Mouse (Mus musculus): ENCODE data around the gene Ltc4s. TPM values are rescaled to one million over a fixed set of nuclear protein-coding genes. Genes with fewer than 3 reads are reported as not detected.

Gene Ltc4s
- 3.5 and 21.3 TPM in 2 replicates for total RNA-seq (2014; rRNA removed)
- polyA plus RNA-seq (2015; fragmentation: Nextera tagmentation; extraction: Ambion mirVana): 5.3 and 6.0 TPM in 2 replicates

DNA sequence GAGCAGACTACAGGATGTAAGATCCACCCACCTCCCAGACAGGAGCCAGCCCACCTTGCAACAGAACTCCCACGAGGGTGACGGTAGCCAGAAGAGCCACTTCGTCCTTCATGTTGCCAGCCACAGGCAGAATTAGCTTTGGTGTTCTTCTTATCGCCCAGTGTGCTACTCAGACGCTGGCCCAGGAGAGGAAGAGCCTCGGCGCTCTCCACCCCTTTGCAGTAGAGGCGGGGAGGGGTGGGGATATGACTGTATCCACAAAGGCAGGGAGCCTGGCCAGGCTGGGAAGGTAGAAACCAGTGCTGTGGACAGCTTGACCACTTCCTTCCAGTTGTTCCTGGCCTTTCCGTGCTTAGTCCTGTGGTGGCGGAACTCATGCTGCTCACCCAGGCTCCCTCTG, at the start of gene Ltc4s:
TSS of gene Ltc4s (minus strand) at position 293 of the 400 bp plus-strand sequence.
- DNase-seq (ENCODE audit: low spot score): no peak
- no peak for TF ChIP-seq CTCF (IDR thresholded peaks at IDR 0.05)
- H3K36me3 ChIP-seq (ENCODE audit: insufficient read depth, low read length): peaks cover 20% of the 10 kb centered on the region
- 62% methylated on average over 10 of the region's 10 CpGs for WGBS
- H3K9me3 ChIP-seq (ENCODE audit: low read length): no peaks in the 10 kb centered on the region
- peak within 1 kb of the TSS; percentile 97 for H3K4me2 ChIP-seq (ENCODE audit: low read depth, low read length, poor library complexity, severe bottlenecking)
- H3K27ac ChIP-seq (ENCODE audit: low read depth, low read length): no peak within 1 kb of the TSS
- no peak for ATAC-seq (ENCODE audit: low FRiP score)
- H3K4me1 ChIP-seq (ENCODE audit: insufficient read depth, low read length): 0 out of 2 replicates have a peak, but pooled peaks cover 5% of the 10 kb centered on the region
- no peak within 1 kb of the TSS for H3K9ac ChIP-seq (replicated peaks; ENCODE audit: low read length, poor library complexity, severe bottlenecking)
- peak within 1 kb of the TSS; percentile 58 for H3K4me3 ChIP-seq (ENCODE audit: low read depth, low read length)
- H3K27me3 ChIP-seq (ENCODE audit: insufficient read depth, low read length): peaks cover 3% of the 10 kb centered on the region; the same call in 1 of the 2 replicates

DNA sequence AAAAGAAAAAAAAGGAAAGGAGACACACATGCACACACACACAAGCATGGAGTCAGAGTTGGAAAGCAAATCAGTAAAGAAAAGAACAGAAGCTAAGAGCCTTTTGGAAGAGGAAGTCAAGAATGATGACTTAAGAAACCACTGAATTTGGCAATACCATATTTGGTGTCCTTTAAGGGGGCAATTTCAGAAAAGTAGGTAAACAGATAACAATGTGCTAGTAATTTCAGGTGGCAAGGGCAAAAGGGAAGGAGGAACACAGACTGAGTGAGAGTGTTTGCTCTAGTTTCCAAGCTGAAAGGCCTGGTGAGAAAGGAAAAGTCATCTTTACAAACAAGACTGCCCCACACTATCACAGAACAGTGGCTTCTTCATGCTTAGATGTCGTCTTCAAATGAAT, 48.0 kb upstream of the Ltc4s start:
- Histone ChIP-seq H3K9ac (replicated peaks; ENCODE audit: low read length, poor library complexity, severe bottlenecking) (no peak overlapping the region), H3K9me3 (ENCODE audit: low read length) (no peaks in the 10 kb centered on the region), H3K27ac (ENCODE audit: low read depth, low read length) (no peak overlapping the region), H3K4me3 (ENCODE audit: low read depth, low read length) (no peak overlapping the region), H3K4me1 (ENCODE audit: insufficient read depth, low read length) (peaks cover 8% of the 10 kb centered on the region; the same call in 1 of the 2 replicates), H3K4me2 (ENCODE audit: low read depth, low read length, poor library complexity, severe bottlenecking) (no peak overlapping the region), H3K36me3 (ENCODE audit: insufficient read depth, low read length) (no peaks in the 10 kb centered on the region; the same call in 1 of the 2 replicates), H3K27me3 (ENCODE audit: insufficient read depth, low read length) (no peaks in the 10 kb centered on the region)
- no peak for DNase-seq (ENCODE audit: low spot score)
- no peak for TF ChIP-seq CTCF (IDR thresholded peaks at IDR 0.05)
- 81% methylated on average over 1 of the region's 1 CpGs for WGBS
- ATAC-seq (ENCODE audit: low FRiP score): no peak

DNA sequence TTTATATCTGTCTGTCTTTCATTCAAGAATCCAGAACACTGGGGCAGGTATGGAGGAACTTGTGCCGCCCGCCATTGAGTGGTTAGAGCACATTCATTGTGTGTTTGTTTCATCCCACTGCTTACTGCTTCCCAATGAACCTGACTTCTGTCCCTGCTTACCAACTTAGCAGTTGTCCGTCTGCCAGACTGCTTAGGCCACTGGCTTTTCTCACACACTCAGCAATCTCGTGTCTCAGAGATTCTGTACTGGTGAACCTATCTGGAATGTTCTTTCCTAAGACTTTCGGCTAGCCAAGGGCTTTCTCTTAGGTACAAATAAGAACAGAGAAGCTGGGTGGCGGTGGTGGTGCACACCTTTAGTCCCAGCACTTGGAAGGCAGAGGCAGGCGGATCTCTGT, 47.3 kb upstream of the Ltc4s start:
- TF ChIP-seq CTCF (IDR thresholded peaks at IDR 0.05): no peak
- peaks cover 6% of the 10 kb centered on the region for H3K36me3 ChIP-seq (ENCODE audit: insufficient read depth, low read length)
- H3K27me3 ChIP-seq (ENCODE audit: insufficient read depth, low read length): no peaks in the 10 kb centered on the region
- H3K4me2 ChIP-seq (ENCODE audit: low read depth, low read length, poor library complexity, severe bottlenecking): no peak overlapping the region
- H3K9me3 ChIP-seq (ENCODE audit: low read length): no peaks in the 10 kb centered on the region
- ATAC-seq (ENCODE audit: low FRiP score): no peak
- H3K9ac ChIP-seq (replicated peaks; ENCODE audit: low read length, poor library complexity, severe bottlenecking): no peak overlapping the region
- H3K27ac ChIP-seq (ENCODE audit: low read depth, low read length): no peak overlapping the region
- peaks cover 8% of the 10 kb centered on the region; the same call in 1 of the 2 replicates for H3K4me1 ChIP-seq (ENCODE audit: insufficient read depth, low read length)
- no peak for DNase-seq (ENCODE audit: low spot score)
- 96% methylated on average over 7 of the region's 7 CpGs for WGBS
- H3K4me3 ChIP-seq (ENCODE audit: low read depth, low read length): no peak overlapping the region

DNA sequence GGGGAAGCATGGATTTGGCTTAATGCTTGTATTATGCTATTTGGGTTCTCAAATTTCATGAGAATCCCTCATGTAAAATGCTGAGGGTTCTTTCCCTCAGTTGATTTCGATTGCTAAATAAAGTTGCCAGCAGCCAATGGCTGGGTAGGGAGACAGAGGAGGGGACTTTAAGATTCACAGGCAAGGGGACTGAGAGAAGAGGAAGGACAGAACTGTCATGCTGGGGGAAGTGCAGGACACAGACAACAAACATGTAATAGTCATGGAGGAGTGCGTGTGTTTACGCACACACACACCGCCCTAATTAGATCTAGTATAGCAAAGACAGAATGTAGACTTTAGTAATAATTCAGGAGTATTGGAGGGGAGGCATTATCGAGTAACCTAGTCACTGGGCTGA, 46.8 kb upstream of the Ltc4s start:
- no peak for ATAC-seq (ENCODE audit: low FRiP score)
- Histone ChIP-seq H3K4me3 (ENCODE audit: low read depth, low read length) (no peak overlapping the region), H3K4me2 (ENCODE audit: low read depth, low read length, poor library complexity, severe bottlenecking) (no peak overlapping the region), H3K9me3 (ENCODE audit: low read length) (no peaks in the 10 kb centered on the region), H3K36me3 (ENCODE audit: insufficient read depth, low read length) (peaks cover 8% of the 10 kb centered on the region), H3K27ac (ENCODE audit: low read depth, low read length) (no peak overlapping the region), H3K27me3 (ENCODE audit: insufficient read depth, low read length) (no peaks in the 10 kb centered on the region), H3K4me1 (ENCODE audit: insufficient read depth, low read length) (0 out of 2 replicates have a peak, but pooled peaks cover 4% of the 10 kb centered on the region), H3K9ac (replicated peaks; ENCODE audit: low read length, poor library complexity, severe bottlenecking) (no peak overlapping the region)
- 94% methylated on average over 5 of the region's 5 CpGs for WGBS
- TF ChIP-seq CTCF (IDR thresholded peaks at IDR 0.05): no peak
- no peak for DNase-seq (ENCODE audit: low spot score)

DNA sequence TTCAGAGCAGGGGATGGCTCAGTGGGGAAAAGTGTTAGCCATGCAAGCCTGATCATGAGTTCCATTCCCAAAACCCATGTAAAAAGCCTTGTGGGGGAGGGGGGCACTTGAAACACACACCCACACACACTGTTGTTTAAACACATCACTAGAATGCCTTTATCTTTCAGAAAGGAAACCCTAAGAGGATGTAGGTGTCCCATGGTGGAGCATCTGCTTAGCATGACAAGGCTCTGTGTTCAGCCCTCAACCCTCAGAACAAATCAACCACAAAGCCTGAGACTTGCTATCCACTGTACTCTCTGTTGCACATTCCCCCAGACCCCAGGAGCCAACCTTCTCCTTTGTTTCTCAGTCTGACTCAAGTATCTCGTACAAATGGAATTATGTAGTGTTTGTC, 41.6 kb upstream of the Ltc4s start:
- ATAC-seq (ENCODE audit: low FRiP score) (no peak), DNase-seq (ENCODE audit: low spot score) (no peak)
- Histone ChIP-seq H3K9ac (replicated peaks; ENCODE audit: low read length, poor library complexity, severe bottlenecking) (no peak overlapping the region), H3K27ac (ENCODE audit: low read depth, low read length) (no peak overlapping the region), H3K9me3 (ENCODE audit: low read length) (no peaks in the 10 kb centered on the region), H3K4me3 (ENCODE audit: low read depth, low read length) (no peak overlapping the region), H3K36me3 (ENCODE audit: insufficient read depth, low read length) (peaks cover 12% of the 10 kb centered on the region), H3K4me1 (ENCODE audit: insufficient read depth, low read length) (no peaks in the 10 kb centered on the region), H3K27me3 (ENCODE audit: insufficient read depth, low read length) (no peaks in the 10 kb centered on the region), H3K4me2 (ENCODE audit: low read depth, low read length, poor library complexity, severe bottlenecking) (no peak overlapping the region)
- TF ChIP-seq CTCF (IDR thresholded peaks at IDR 0.05): no peak
- 76% methylated on average over 1 of the region's 1 CpGs for WGBS

DNA sequence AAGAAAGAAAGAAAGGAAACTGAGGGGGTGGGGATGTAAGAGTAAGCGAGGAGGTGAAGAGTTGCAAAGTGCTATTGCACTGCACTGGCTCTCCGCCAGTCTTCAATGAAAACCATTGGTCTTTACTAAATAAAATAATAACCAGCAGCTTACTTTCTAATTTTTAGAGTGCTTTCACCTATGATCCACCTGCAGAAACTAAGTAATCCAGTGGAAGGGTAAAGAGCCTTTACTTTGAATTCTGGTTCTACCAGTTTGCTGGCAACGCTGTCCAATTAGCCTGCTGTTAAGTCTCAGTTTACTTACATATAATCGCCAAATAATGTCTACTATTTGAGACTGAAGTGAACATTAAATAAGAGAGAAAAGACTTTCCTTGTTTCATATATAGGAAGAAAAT, 40.6 kb upstream of the Ltc4s start:
- Histone ChIP-seq H3K4me2 (ENCODE audit: low read depth, low read length, poor library complexity, severe bottlenecking) (no peak overlapping the region), H3K4me1 (ENCODE audit: insufficient read depth, low read length) (no peaks in the 10 kb centered on the region), H3K27ac (ENCODE audit: low read depth, low read length) (no peak overlapping the region)

More for the DNA sequence above, 40.6 kb upstream of the Ltc4s start:
- H3K9ac ChIP-seq (replicated peaks; ENCODE audit: low read length, poor library complexity, severe bottlenecking): no peak overlapping the region
- 93% methylated on average over 4 of the region's 4 CpGs for WGBS
- ATAC-seq (ENCODE audit: low FRiP score): no peak
- DNase-seq (ENCODE audit: low spot score): no peak
- no peaks in the 10 kb centered on the region for H3K9me3 ChIP-seq (ENCODE audit: low read length)
- H3K27me3 ChIP-seq (ENCODE audit: insufficient read depth, low read length): no peaks in the 10 kb centered on the region
- no peak for TF ChIP-seq CTCF (IDR thresholded peaks at IDR 0.05)
- no peak overlapping the region for H3K4me3 ChIP-seq (ENCODE audit: low read depth, low read length)
- H3K36me3 ChIP-seq (ENCODE audit: insufficient read depth, low read length): peaks cover 12% of the 10 kb centered on the region

Measured in midbrain, postnatal 0 days (tissue).